Mouse (Mus musculus): Measurements from ENCODE around the gene Rbm20. TPM values are rescaled to one million over a fixed set of nuclear protein-coding genes. Genes with fewer than 3 reads are reported as not detected.

Gene Rbm20
- polyA plus RNA-seq, 1 experiment from 2014 or later, result 2.7 TPM

Other genes starting within 250 kb of the Rbm20 start
- gene Dusp5, start 148.2 kb upstream of the Rbm20 start, polyA plus RNA-seq (2014; fragmentation: Nextera tagmentation; extraction: Ambion mirVana), result 3.5 and 3.8 TPM in 2 replicates
- 471 and 513 TPM in 2 replicates for gene Nutf2-ps1, start 88.2 kb upstream of the Rbm20 start, polyA plus RNA-seq (2014; fragmentation: Nextera tagmentation; extraction: Ambion mirVana)
- 92.8 and 99.7 TPM in 2 replicates for gene Smc3, start 76.9 kb upstream of the Rbm20 start, polyA plus RNA-seq (2014; fragmentation: Nextera tagmentation; extraction: Ambion mirVana)
- 75.5 and 80.7 TPM in 2 replicates for gene Pdcd4, start 214.9 kb downstream of the Rbm20 start, polyA plus RNA-seq (2014; fragmentation: Nextera tagmentation; extraction: Ambion mirVana)

Measured in limb, embryonic 11.5 days (tissue).